Mouse (Mus musculus) brown adipose tissue, adult 24 weeks (tissue): ENCODE data around the gene Igf2r. TPM values are rescaled to one million over a fixed set of nuclear protein-coding genes. Genes with fewer than 3 reads are reported as not detected.

Experiments
- H3K27ac ChIP-seq: fragments of 200-500 bp; replicated peaks from 2 replicates; pipeline ENCODE4 v1.5.1; 2012; ENCODE audit warnings: low read depth, mild to moderate bottlenecking, low read length
- H3K4me1 ChIP-seq: fragments of 200-500 bp; 2 replicates; pipeline ENCODE4 v1.6.1; 2012; ENCODE audit warnings: low read length, mixed read lengths; ENCODE audit not compliant: control insufficient read depth, insufficient read depth, insufficient read length
- H3K4me3 ChIP-seq: fragments of 200-500 bp; 2 replicates; pipeline ENCODE4 v1.5.1; 2012; ENCODE audit warnings: low read depth, mild to moderate bottlenecking, low read length, moderate library complexity; ENCODE audit not compliant: insufficient read depth
- polyA plus RNA-seq: library from polyadenylated mRNA; stranded (reverse); fragments of >200 nt; gene quantifications from 2 replicates; pipeline ENCODE4 v1.2.4, GENCODE M21; 2012; ENCODE audit not compliant: missing spikeins, insufficient read depth, insufficient read length

Gene Igf2r
- polyA plus RNA-seq, 1 experiment: 16.3 TPM

GRCm38 (mm10) chr17:12744071-12744470, 25.4 kb downstream of the Igf2r start:
- peak overlapping the region; percentile 45 for H3K27ac ChIP-seq
- H3K4me1 ChIP-seq: peaks cover 31% of the 10 kb centered on the region
- no peak overlapping the region for H3K4me3 ChIP-seq

DNA sequence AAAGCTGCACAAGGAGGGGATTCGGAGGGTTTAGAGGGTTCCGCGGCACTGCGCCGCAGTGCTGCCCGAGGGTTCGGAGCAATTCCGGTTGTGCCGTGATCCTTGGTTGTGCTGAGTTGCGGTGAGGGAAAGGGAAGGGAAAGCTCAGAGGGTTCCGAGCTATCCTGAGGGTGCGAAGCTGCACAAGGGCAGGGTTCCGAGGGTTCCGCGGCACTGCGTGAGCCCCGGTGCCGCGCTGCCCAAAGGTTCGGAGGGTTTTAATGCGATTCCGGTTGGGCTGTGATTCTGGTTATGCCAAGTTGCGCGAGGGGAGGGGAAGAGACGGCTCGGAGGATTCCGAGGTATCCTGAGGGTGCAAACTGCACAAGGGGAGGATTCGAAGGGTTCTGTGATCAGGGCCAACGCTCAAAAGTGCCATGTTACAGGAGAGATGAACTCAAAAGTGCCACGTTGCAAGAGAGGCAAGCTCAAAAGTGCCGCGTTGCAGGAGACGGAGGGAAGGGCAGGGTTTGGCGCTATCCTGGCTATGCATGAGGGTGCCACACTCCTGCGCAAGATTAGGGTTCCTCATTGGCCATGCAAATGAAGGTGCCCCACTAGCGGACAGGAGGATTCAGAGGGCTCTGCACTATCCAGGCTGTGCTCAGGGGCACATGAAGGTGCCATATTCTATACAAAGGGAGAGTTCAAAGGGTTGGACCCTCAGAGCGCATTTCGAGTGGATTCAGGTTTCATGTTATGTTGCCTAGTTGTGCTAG, 27.1 kb downstream of the Igf2r start:
- H3K27ac ChIP-seq: peak overlapping the region; percentile 2; the same call in 1 of the 2 replicates
- peaks cover 31% of the 10 kb centered on the region for H3K4me1 ChIP-seq

DNA sequence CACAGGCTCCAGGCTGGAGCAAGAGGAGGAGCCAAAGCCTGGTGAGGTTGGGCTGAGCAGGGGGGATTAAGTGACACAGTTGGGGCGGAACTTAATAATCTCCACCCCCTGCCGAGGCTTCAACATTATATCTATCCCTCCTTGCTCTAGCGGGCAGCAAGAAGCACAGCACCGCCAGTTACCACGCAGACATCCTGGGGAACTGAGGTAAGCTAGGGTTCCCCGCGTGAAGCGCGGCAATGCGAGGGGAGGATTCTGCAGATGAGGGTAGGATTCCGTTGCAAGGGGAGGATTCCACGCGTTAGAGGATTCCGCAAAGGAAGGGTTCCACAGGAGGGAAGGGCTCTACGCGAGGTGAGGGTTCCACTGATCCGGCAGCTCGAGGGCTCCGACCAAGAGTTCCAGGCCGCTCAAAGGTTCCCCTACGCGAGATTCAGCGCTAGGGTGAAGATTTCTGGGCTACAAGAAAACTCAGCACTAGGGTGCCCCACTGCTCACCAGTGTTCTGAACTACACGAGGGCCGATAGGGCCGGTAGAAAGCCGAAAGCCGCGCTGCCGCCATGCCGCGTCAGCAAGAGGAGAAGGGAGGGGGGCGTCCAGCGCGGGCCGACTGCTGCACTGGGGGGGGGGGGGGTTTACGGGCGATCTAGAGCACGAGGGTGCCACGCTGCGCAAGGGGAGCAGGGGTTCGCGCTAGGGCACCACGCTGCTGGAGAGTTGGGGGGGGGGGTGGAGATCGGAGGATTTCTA, 28.1 kb downstream of the Igf2r start:
- H3K4me1 ChIP-seq: peaks cover 31% of the 10 kb centered on the region

More for the DNA sequence above, 27.1 kb downstream of the Igf2r start:
- peak overlapping the region; percentile 85 for H3K4me3 ChIP-seq

DNA sequence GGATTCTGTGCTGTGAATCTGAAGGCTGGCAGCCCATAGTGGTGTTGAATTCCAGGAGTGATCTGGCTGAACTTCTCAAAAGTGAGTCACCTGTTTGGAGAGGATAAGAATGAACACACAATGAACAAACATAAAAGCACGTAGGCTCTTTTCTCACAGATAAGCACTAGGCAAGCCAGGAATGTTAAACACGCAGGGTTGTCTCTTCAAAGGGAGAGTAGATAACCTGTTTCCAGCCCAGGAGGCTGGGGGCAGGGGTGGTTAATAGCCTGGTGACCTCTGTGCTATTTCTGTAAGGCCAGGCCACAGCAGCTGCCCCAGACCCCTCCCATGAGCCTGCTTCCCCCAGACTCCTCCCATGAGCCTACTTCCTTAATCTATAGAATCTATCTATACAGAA, 29.1 kb downstream of the Igf2r start:
- H3K4me3 ChIP-seq: no peak overlapping the region
- H3K4me1 ChIP-seq: peaks cover 30% of the 10 kb centered on the region
- H3K27ac ChIP-seq: peak overlapping the region; percentile 71

More for the DNA sequence above, 28.1 kb downstream of the Igf2r start:
- Histone ChIP-seq H3K27ac (peak overlapping the region; percentile 67), H3K4me3 (peak overlapping the region; percentile 85)

- H3K27ac ChIP-seq: peak overlapping the region; percentile 71
- H3K4me3 ChIP-seq: no peak overlapping the region
- H3K4me1 ChIP-seq: peaks cover 23% of the 10 kb centered on the region
These were observed 29.9 kb downstream of the Igf2r start for GRCm38 (mm10) chr17:12739516-12739915.

DNA sequence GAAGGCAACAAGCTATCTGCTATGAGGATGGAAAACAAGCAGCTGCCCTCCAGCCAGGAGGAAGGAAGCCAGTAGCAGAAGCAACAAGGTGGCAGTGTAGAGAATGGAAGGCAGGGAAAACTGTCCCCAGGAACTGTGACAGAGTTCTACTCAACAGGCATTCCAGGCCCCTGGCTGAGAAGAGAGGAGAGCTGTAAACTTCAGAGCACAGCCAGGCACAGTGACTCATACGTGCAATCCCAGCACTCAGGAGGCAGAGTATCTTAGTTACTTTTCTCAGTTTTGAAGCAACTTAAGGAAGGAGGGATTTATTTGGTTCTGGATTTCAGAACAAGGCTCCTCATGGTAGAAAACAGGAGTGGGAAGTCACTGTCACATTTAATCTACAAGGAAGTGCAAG, 31.5 kb downstream of the Igf2r start:
- Histone ChIP-seq H3K27ac (no peak overlapping the region), H3K4me1 (peaks cover 16% of the 10 kb centered on the region), H3K4me3 (no peak overlapping the region)

DNA sequence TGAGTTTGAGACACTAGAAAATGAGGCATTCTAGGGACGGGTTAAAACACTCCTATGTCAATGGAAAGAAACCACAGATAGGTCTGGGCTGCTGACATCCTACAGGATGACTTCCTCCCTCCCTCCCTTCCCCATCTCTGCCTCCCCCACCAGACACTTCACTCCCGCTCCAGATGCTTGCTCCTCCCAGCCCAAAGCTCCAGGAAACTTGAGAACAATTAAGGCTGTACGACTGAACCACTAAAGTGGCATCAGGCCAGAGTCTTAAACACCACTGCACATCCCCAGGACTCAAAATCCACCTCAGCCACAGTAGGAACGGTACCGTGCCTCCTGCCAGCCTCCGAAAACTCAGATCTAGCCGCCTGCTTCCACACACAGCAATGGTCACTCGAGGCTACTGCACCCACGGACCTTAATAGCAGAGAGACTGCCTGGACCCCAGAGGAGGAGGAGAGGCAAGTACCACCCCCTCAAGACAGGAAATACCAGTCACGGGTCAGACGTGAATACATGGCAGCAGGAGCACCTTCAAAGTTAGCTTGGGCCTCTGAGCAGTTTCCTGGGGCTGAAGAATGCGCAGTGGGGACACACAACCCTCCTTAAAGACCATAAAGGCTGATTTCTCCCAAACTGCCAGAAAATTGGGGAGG, 35.1 kb downstream of the Igf2r start:
- peaks cover 6% of the 10 kb centered on the region; the same call in 1 of the 2 replicates for H3K4me1 ChIP-seq
- H3K4me3 ChIP-seq: no peak overlapping the region
- peak overlapping the region; percentile 42 for H3K27ac ChIP-seq

DNA sequence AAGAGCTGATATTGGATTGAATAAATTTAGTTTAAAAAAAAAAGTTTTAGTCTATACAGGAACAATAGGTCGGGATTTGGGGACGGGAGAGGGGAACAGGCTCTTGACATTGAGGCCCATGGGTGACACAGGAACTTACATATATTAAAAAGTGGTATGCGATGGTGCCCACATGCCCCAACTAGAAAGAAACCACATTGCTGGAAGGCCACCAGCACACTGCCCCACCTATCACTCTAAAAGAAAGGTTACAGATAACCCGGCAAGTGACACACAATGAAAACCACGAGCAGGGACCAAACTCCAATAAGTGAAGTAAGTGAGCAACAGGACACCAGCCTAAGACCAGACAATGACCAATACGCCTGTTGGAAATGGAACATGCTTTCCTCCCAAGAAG, 36.3 kb downstream of the Igf2r start:
- no peak overlapping the region for H3K27ac ChIP-seq
- peaks cover 6% of the 10 kb centered on the region; the same call in 1 of the 2 replicates for H3K4me1 ChIP-seq
- H3K4me3 ChIP-seq: no peak overlapping the region

- Histone ChIP-seq H3K27ac (no peak overlapping the region), H3K4me3 (no peak overlapping the region), H3K4me1 (peaks cover 24% of the 10 kb centered on the region)
These were observed 40.9 kb downstream of the Igf2r start for GRCm38 (mm10) chr17:12728536-12728935.

- Histone ChIP-seq H3K27ac (no peak overlapping the region), H3K4me3 (no peak overlapping the region), H3K4me1 (peaks cover 25% of the 10 kb centered on the region)
These were observed 41.7 kb downstream of the Igf2r start for GRCm38 (mm10) chr17:12727748-12728147.

DNA sequence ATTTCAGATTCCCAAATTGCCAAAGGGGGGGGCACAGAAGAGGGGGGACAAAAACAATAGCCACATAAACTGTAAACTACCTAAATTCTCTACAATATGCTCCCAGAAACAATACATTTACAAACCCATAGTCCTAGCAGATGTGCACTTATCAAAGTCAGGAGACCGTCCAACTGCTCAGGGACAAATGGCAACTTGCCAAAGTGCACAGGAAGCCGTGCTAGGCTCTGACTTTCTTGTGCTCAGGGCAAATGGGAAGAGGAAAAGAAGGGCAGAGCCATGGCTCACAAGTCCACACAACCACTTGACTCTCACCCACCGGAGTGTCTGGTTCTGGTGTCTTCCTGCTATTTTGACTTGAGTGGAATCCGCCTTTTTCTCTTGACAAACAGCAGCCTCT, 43.6 kb downstream of the Igf2r start:
- H3K27ac ChIP-seq: peak overlapping the region; percentile 33; the same call in 1 of the 2 replicates
- H3K4me1 ChIP-seq: peaks cover 32% of the 10 kb centered on the region
- no peak overlapping the region for H3K4me3 ChIP-seq

GRCm38 (mm10) chr17:12724767-12725744, 44.4 kb downstream of the Igf2r start:
- H3K4me1 ChIP-seq: peaks cover 37% of the 10 kb centered on the region
- peak overlapping the region; percentile 39 for H3K27ac ChIP-seq
- no peak overlapping the region for H3K4me3 ChIP-seq

DNA sequence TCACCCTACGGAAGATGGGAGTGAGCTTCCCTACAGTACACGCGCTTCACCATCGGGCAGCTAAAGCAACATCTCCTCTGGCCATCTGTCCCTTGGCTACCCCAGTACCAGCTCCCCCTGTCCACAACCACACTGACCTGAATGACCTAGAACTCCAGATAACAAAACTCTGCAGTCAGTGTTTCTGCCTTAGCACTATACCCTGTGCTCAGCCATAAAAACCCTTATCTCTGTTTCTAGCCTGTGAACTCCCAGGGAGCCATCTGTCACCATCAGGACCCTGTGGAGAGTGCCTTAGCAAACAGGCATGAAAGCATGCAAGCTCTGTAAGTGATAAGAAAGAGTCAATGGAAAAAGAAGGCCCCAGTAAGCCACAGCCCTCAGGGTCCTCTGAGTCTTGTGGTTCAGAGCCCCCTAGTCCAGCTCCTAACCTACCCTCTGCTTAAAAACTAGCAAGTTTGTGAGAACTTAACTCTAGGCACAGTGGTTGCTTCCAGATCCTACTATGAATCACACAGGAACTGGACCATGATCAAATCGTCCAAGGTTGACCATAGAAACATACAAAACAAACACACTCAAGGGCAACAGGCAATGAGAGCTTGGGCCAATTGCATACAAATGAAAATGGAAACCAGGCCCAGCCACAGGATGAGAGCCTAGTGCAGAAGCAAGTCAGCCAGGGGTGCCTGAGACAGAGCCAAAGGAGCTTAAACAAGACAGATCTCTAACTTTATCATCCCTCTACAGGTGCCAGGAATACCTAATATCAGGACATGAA, 45.3 kb downstream of the Igf2r start:
- Histone ChIP-seq H3K27ac (peak overlapping the region; percentile 39), H3K4me3 (no peak overlapping the region)

DNA sequence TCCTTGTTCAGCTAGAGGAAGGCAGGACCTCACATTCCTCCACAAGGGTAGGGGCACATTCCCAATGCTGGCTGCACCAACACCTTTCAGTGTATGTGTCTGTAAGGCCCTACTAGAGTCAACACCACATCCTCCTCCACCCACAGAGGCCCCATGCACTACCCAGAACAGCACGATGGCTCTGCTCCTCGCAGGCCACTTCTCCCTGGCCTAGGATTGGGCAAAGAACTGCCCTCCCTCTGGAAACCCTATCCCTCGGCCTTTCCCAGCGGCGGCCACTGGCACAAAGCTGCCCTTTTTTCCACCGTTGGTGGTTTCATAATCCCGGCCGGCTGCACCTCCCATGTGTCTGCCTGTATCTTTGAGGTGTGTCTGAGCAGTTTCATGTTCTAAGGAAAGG, 46.8 kb downstream of the Igf2r start:
- Histone ChIP-seq H3K4me3 (no peak overlapping the region), H3K4me1 (peaks cover 42% of the 10 kb centered on the region), H3K27ac (no peak overlapping the region)

More for the DNA sequence above, 45.3 kb downstream of the Igf2r start:
- peaks cover 41% of the 10 kb centered on the region for H3K4me1 ChIP-seq
